Mouse (Mus musculus): ENCODE data around the gene Itpkb. TPM values are rescaled to one million over a fixed set of nuclear protein-coding genes. Genes with fewer than 3 reads are reported as not detected.

The Itpkb gene
- polyA plus RNA-seq, 1 experiment from 2014 or later = 5.0 TPM

- no peak for ATAC-seq (ENCODE audit: extremely low read depth, insufficient number of reproducible peaks, low FRiP score, low TSS enrichment)
- WGBS = 83% methylated on average over 5 of the region's 5 CpGs
- H3K4me3 ChIP-seq = no peak overlapping the region
- H3K9ac ChIP-seq = no peak overlapping the region
- H3K9me3 ChIP-seq = no peaks in the 10 kb centered on the region
- peaks cover 12% of the 10 kb centered on the region for H3K4me1 ChIP-seq
- H3K27ac ChIP-seq (replicated peaks) = no peak overlapping the region
- H3K36me3 ChIP-seq = no peaks in the 10 kb centered on the region
- no peak overlapping the region for H3K4me2 ChIP-seq
- peaks cover 4% of the 10 kb centered on the region; the same call in 1 of the 2 replicates for H3K27me3 ChIP-seq (replicated peaks)
Observed at GRCm38 (mm10) chr1:180345098-180345497, 14.8 kb downstream of the Itpkb start.

GRCm38 (mm10) chr1:180347059-180347458 lies 16.8 kb downstream of the Itpkb start:
- Histone ChIP-seq H3K27me3 (replicated peaks) (no peaks in the 10 kb centered on the region; the same call in 1 of the 2 replicates), H3K27ac (replicated peaks) (no peak overlapping the region), H3K9ac (no peak overlapping the region), H3K36me3 (no peaks in the 10 kb centered on the region), H3K4me2 (no peak overlapping the region), H3K4me1 (peaks cover 27% of the 10 kb centered on the region), H3K9me3 (no peaks in the 10 kb centered on the region), H3K4me3 (no peak overlapping the region)
- ATAC-seq (ENCODE audit: extremely low read depth, insufficient number of reproducible peaks, low FRiP score, low TSS enrichment) = no peak
- 72% methylated on average over 4 of the region's 4 CpGs for WGBS

- H3K4me2 ChIP-seq = no peak overlapping the region
- H3K36me3 ChIP-seq = no peaks in the 10 kb centered on the region
- no peak overlapping the region for H3K9ac ChIP-seq
- no peaks in the 10 kb centered on the region; the same call in 1 of the 2 replicates for H3K27me3 ChIP-seq (replicated peaks)
- whole genome bisulfite sequencing = 76% methylated on average over 6 of the region's 6 CpGs
- H3K9me3 ChIP-seq = no peaks in the 10 kb centered on the region
- ATAC-seq (ENCODE audit: extremely low read depth, insufficient number of reproducible peaks, low FRiP score, low TSS enrichment) = no peak
- H3K4me3 ChIP-seq = no peak overlapping the region
- H3K4me1 ChIP-seq = peaks cover 35% of the 10 kb centered on the region
- no peak overlapping the region for H3K27ac ChIP-seq (replicated peaks)
Observed at GRCm38 (mm10) chr1:180347907-180348306, 17.6 kb downstream of the Itpkb start.

GRCm38 (mm10) chr1:180349090-180349489 lies 18.8 kb downstream of the Itpkb start:
- Histone ChIP-seq H3K27me3 (replicated peaks) (no peaks in the 10 kb centered on the region; the same call in 1 of the 2 replicates), H3K4me1 (peaks cover 39% of the 10 kb centered on the region), H3K9ac (no peak overlapping the region), H3K36me3 (no peaks in the 10 kb centered on the region), H3K9me3 (no peaks in the 10 kb centered on the region), H3K27ac (replicated peaks) (no peak overlapping the region), H3K4me2 (no peak overlapping the region), H3K4me3 (no peak overlapping the region)
- no peak for ATAC-seq (ENCODE audit: extremely low read depth, insufficient number of reproducible peaks, low FRiP score, low TSS enrichment)

GRCm38 (mm10) chr1:180352258-180352657 lies 22.0 kb downstream of the Itpkb start:
- no peak for ATAC-seq (ENCODE audit: extremely low read depth, insufficient number of reproducible peaks, low FRiP score, low TSS enrichment)
- Histone ChIP-seq H3K4me3 (no peak overlapping the region), H3K9ac (no peak overlapping the region), H3K4me2 (no peak overlapping the region), H3K27me3 (replicated peaks) (no peaks in the 10 kb centered on the region; the same call in 1 of the 2 replicates), H3K9me3 (no peaks in the 10 kb centered on the region), H3K4me1 (peaks cover 66% of the 10 kb centered on the region), H3K27ac (replicated peaks) (no peak overlapping the region), H3K36me3 (no peaks in the 10 kb centered on the region)
- 25% methylated on average over 3 of the region's 3 CpGs for WGBS

- Histone ChIP-seq H3K4me3 (no peak overlapping the region), H3K9me3 (no peaks in the 10 kb centered on the region), H3K27me3 (replicated peaks) (no peaks in the 10 kb centered on the region; the same call in 1 of the 2 replicates), H3K4me2 (no peak overlapping the region), H3K27ac (replicated peaks) (peak overlapping the region; percentile 42; the same call in 1 of the 2 replicates), H3K36me3 (no peaks in the 10 kb centered on the region), H3K9ac (peak overlapping the region; percentile 47; the same call in 1 of the 2 replicates), H3K4me1 (peaks cover 84% of the 10 kb centered on the region)
- no peak for ATAC-seq (ENCODE audit: extremely low read depth, insufficient number of reproducible peaks, low FRiP score, low TSS enrichment)
- 36% methylated on average over 4 of the region's 4 CpGs for WGBS
Observed at GRCm38 (mm10) chr1:180354129-180354528, 23.8 kb downstream of the Itpkb start.

- H3K27ac ChIP-seq (replicated peaks) = no peak overlapping the region
- H3K4me2 ChIP-seq = no peak overlapping the region
- H3K27me3 ChIP-seq (replicated peaks) = no peaks in the 10 kb centered on the region; the same call in 1 of the 2 replicates
- ATAC-seq (ENCODE audit: extremely low read depth, insufficient number of reproducible peaks, low FRiP score, low TSS enrichment) = no peak
- H3K9ac ChIP-seq = no peak overlapping the region
- no peaks in the 10 kb centered on the region for H3K36me3 ChIP-seq
- 84% methylated on average over 13 of the region's 13 CpGs for WGBS
- H3K4me1 ChIP-seq = peaks cover 85% of the 10 kb centered on the region
- H3K4me3 ChIP-seq = no peak overlapping the region
- no peaks in the 10 kb centered on the region for H3K9me3 ChIP-seq
Observed at GRCm38 (mm10) chr1:180354976-180355730, 24.9 kb downstream of the Itpkb start.

- H3K4me1 ChIP-seq = peaks cover 78% of the 10 kb centered on the region
Observed at GRCm38 (mm10) chr1:180356176-180356575, 25.9 kb downstream of the Itpkb start.

GRCm38 (mm10) chr1:180356857-180357256 lies 26.6 kb downstream of the Itpkb start:
- peaks cover 73% of the 10 kb centered on the region for H3K4me1 ChIP-seq
- 0 out of 2 replicates have a peak overlapping the region, but pooled peaks have one; percentile 62 for H3K27ac ChIP-seq (replicated peaks)
- peaks cover 3% of the 10 kb centered on the region; the same call in 1 of the 2 replicates for H3K36me3 ChIP-seq
- no peak overlapping the region for H3K4me3 ChIP-seq
- H3K27me3 ChIP-seq (replicated peaks) = peaks cover 6% of the 10 kb centered on the region; the same call in 1 of the 2 replicates
- H3K9me3 ChIP-seq = no peaks in the 10 kb centered on the region
- 66% methylated on average over 6 of the region's 6 CpGs for WGBS
- no peak overlapping the region for H3K4me2 ChIP-seq
- no peak for ATAC-seq (ENCODE audit: extremely low read depth, insufficient number of reproducible peaks, low FRiP score, low TSS enrichment)
- peak overlapping the region; percentile 1; the same call in 1 of the 2 replicates for H3K9ac ChIP-seq

More at GRCm38 (mm10) chr1:180356176-180356575, 25.9 kb downstream of the Itpkb start:
- no peak overlapping the region for H3K4me3 ChIP-seq
- peak overlapping the region; percentile 26 for H3K9ac ChIP-seq
- peaks cover 3% of the 10 kb centered on the region; the same call in 1 of the 2 replicates for H3K36me3 ChIP-seq
- no peak overlapping the region for H3K4me2 ChIP-seq
- no peaks in the 10 kb centered on the region for H3K9me3 ChIP-seq
- no peak for ATAC-seq (ENCODE audit: extremely low read depth, insufficient number of reproducible peaks, low FRiP score, low TSS enrichment)
- 70% methylated on average over 4 of the region's 4 CpGs for WGBS
- H3K27ac ChIP-seq (replicated peaks) = peak overlapping the region; percentile 43
- H3K27me3 ChIP-seq (replicated peaks) = peaks cover under 1% of the 10 kb centered on the region; the same call in 1 of the 2 replicates

- peaks cover 71% of the 10 kb centered on the region for H3K4me1 ChIP-seq
- ATAC-seq (ENCODE audit: extremely low read depth, insufficient number of reproducible peaks, low FRiP score, low TSS enrichment) = no peak
- H3K27ac ChIP-seq (replicated peaks) = peak overlapping the region; percentile 62
- H3K9me3 ChIP-seq = no peaks in the 10 kb centered on the region
- 0 out of 2 replicates have a peak overlapping the region, but pooled peaks have one; percentile 3 for H3K9ac ChIP-seq
- peaks cover 7% of the 10 kb centered on the region; the same call in 1 of the 2 replicates for H3K27me3 ChIP-seq (replicated peaks)
- H3K36me3 ChIP-seq = peaks cover 3% of the 10 kb centered on the region; the same call in 1 of the 2 replicates
- no peak overlapping the region for H3K4me3 ChIP-seq
- H3K4me2 ChIP-seq = no peak overlapping the region
- WGBS = 44% methylated on average over 7 of the region's 7 CpGs
Observed at GRCm38 (mm10) chr1:180357893-180358331, 27.6 kb downstream of the Itpkb start.

- Histone ChIP-seq H3K9ac (no peak overlapping the region), H3K36me3 (peaks cover 3% of the 10 kb centered on the region; the same call in 1 of the 2 replicates), H3K27me3 (replicated peaks) (peaks cover 9% of the 10 kb centered on the region; the same call in 1 of the 2 replicates), H3K27ac (replicated peaks) (peak overlapping the region; percentile 62), H3K4me3 (no peak overlapping the region), H3K4me2 (no peak overlapping the region), H3K9me3 (no peaks in the 10 kb centered on the region), H3K4me1 (peaks cover 71% of the 10 kb centered on the region)
- WGBS = 56% methylated on average over 9 of the region's 9 CpGs
- no peak for ATAC-seq (ENCODE audit: extremely low read depth, insufficient number of reproducible peaks, low FRiP score, low TSS enrichment)
Observed at GRCm38 (mm10) chr1:180358466-180358865, 28.2 kb downstream of the Itpkb start.

All from heart, embryonic 13.5 days (tissue).